Mouse (Mus musculus) liver (tissue): ENCODE measurements around the gene Myadml2.

Experiments used
- DNase-seq: peaks from one replicate; pipeline ENCODE4 v3.0.0-alpha.2; 2020; ENCODE audit warnings: mixed read lengths

The Myadml2 gene

GRCm38 (mm10) chr11:120608241-120609034 lies 39.5 kb downstream of the Myadml2 start, which contains the start of gene Npb:
Gene Npb (plus strand): TSS chr11:120608477.
- DNase-seq: no peak

DNA sequence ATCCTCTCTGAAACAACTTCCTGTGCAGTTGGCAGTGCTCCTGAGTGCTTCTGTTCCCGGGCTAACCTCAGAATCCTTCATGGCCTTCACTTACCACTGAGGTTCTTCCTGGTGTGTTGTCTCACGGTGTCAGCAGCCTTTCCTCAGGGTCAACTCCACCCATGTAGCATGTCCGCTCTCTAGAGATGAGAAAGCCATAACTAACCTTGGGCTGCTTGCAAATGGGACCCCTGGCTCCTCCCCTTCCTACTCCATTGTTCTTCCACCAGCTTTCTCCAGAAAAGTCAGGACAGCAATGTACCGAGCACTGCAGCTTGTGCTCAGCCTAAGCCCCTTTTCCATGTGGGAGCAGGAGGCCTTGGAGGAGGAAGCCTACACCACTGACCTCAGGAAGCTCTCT lies 41.2 kb downstream of the Myadml2 start:
- DNase-seq: no peak

- no peak for DNase-seq
Measured at GRCm38 (mm10) chr11:120605667-120606066, 42.3 kb downstream of the Myadml2 start.

- DNase-seq: peak; percentile 62
Measured at GRCm38 (mm10) chr11:120603545-120603944, 44.4 kb downstream of the Myadml2 start.

GRCm38 (mm10) chr11:120600716-120601115 lies 47.2 kb downstream of the Myadml2 start:
- DNase-seq: no peak

DNA sequence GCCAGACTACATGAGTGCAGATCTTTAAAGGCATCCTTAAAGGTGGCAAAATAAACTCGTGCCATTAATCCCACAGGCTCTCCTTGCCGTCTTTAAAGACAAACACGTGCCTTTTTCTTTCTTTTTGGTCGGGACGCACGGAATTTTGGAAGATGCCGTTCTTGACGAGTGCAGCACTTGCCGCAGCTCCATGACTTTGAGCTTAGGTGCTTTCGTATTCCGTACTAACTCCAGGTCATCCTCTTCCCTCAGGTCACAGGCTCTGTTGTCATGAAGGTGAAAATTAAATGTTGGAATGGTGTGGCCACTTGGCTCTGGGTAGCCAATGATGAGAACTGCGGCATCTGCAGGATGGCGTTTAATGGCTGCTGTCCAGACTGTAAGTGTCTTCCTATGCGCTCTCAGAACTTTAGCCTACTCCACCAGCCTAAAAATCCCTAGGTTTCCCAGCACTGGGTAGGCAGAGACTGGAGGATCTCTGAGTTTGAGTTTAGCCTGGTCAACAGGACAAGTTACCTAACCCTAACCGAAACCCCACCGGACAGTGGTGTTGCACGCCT lies 48.9 kb downstream of the Myadml2 start:
- no peak for DNase-seq

GRCm38 (mm10) chr11:120598283-120598989 lies 49.5 kb downstream of the Myadml2 start, which contains the start of the genes Alyref and Anapc11:
Gene Alyref (minus strand): TSS chr11:120598365.
Gene Anapc11 (plus strand): TSS chr11:120598421.
- DNase-seq: peak; percentile 97

DNA sequence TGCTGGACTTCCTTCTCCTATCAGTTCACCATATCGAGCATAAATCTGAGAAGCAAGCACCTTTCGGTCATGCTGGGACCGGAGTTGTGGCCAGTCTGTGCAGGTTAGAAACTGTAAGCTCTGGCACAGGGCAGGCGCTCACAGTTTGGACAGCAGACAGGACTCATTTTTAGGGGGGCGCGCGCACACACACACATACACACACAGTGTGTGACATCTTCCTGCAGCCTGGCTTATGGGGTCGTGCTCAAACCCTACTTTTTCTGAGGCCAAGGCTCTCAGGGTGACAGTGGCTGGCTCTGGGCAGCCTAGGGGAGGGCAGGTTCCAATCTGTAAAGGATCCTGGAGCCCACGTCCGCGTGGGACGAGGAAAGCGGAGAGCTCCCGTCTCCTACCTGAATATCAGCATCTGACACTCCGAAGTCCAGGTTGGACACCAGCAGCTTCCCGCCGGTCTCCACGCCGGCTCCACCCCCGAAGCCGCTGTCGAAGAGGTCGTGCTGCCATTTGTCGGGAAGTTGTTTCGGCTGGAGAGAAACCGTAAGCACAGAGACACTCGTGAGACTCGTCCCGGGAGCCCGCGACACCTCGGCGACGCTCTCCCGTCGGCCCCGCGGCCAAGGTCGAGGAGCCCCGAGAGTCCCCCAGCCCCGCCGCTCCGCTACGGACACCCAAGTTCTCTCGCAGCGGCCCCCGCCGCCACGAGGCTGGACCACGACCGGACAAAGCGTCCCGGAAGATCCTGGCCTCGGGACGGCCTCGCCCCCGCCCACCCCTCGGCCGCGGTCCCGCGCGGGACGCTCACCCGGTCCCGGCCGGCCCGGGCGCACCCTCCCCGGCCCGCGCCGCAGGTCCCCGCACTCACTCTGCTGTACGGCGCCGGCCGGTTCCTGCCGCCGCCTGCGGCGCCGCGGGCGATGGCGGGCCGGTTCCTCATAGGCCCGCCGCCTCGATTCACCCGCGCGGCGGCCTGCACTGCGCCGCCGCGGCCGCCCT lies 50.4 kb downstream of the Myadml2 start:
- DNase-seq: peak; percentile 47
